15 mouse cellular contexts compared by ENCODE assay signal in genomic region chr2:123275736-123276330, GRCm38 (mm10).
DNase-seq lines count a peak whose midpoint lies in the region; ATAC-seq and TF ChIP-seq lines count a peak whose summit lies in the region.
"Had no signal": no experiment of that assay in that cellular context is flagged by ENCODE, and none has a peak within 500 bp of the region (broad histone marks: within the 10 kb centered on the region; RNA-seq: fewer than 3 reads in every experiment).

No protein-coding gene starts in this region.

- H3K9me3 ChIP-seq in forebrain, embryonic 16.5 days (ENCODE audit: control insufficient read depth, low read length), result no peaks in the 10 kb centered on the region
- H3K9me3 ChIP-seq in forebrain, embryonic 12.5 days, result no peaks in the 10 kb centered on the region
- no peaks in the 10 kb centered on the region for H3K9me3 ChIP-seq in midbrain, embryonic 15.5 days
- H3K9me3 ChIP-seq: liver, embryonic 12.5 days had no signal

- no peak overlapping the region for H3K9ac ChIP-seq in forebrain, embryonic 16.5 days (replicated peaks; ENCODE audit: low read depth, low read length)
- H3K9ac ChIP-seq in forebrain, embryonic 12.5 days, result no peak overlapping the region
- H3K9ac ChIP-seq in midbrain, embryonic 15.5 days, result no peak overlapping the region
- H3K9ac ChIP-seq: liver, embryonic 12.5 days had no signal

- TF ChIP-seq CTCF in layer of hippocampus, adult 2 months (conservative IDR thresholded peaks at IDR 0.05), result no peak

- no peak overlapping the region for H3K4me2 ChIP-seq in forebrain, embryonic 16.5 days (ENCODE audit: low read length)
- no peak overlapping the region for H3K4me2 ChIP-seq in forebrain, embryonic 12.5 days
- no peak overlapping the region for H3K4me2 ChIP-seq in midbrain, embryonic 15.5 days
- H3K4me2 ChIP-seq: liver, embryonic 12.5 days had no signal

- no peaks in the 10 kb centered on the region for H3K4me1 ChIP-seq in forebrain, embryonic 16.5 days (replicated peaks; ENCODE audit: control insufficient read depth, insufficient read depth, low read length)
- H3K4me1 ChIP-seq in forebrain, embryonic 12.5 days, result no peaks in the 10 kb centered on the region
- peaks cover 8% of the 10 kb centered on the region; the same call in 1 of the 2 replicates for H3K4me1 ChIP-seq in midbrain, embryonic 15.5 days
- H3K4me1 ChIP-seq: liver, embryonic 12.5 days had no signal

- DNase-seq in layer of hippocampus, adult 2 months (ENCODE audit: low spot score in 2 of 2), result peak in 1 of 2 experiments; percentile 21
- DNase-seq in layer of hippocampus, postnatal 10 days (ENCODE audit: low spot score in 2 of 2), result no peak
- peak; percentile 33 for DNase-seq in brain, adult 2 months (ENCODE audit: low read depth, low spot score)
- DNase-seq in kidney, adult 8-10 months, result no peak
- no peak for DNase-seq in kidney, postnatal 36 days
- DNase-seq: cerebellum, adult 11 months; kidney, postnatal 25 days; thymus, adult 18-20 months had no signal

- WGBS in forebrain, embryonic 16.5 days, result 63% methylated on average over 6 of the region's 6 CpGs
- 81% methylated on average over 6 of the region's 6 CpGs for WGBS in forebrain, embryonic 12.5 days
- WGBS in midbrain, embryonic 15.5 days, result 47% methylated on average over 6 of the region's 6 CpGs

- H3K27ac ChIP-seq in forebrain, embryonic 16.5 days (ENCODE audit: low read length), result no peak overlapping the region
- H3K27ac ChIP-seq in forebrain, embryonic 12.5 days, result no peak overlapping the region
- H3K27ac ChIP-seq in layer of hippocampus, adult 2 months, result peak overlapping the region; percentile 78
- no peak overlapping the region for H3K27ac ChIP-seq in midbrain, embryonic 15.5 days
- H3K27ac ChIP-seq: liver, embryonic 12.5 days had no signal

- H3K36me3 ChIP-seq in forebrain, embryonic 16.5 days (ENCODE audit: control insufficient read depth, insufficient read depth), result no peaks in the 10 kb centered on the region
- H3K36me3 ChIP-seq in forebrain, embryonic 12.5 days (replicated peaks), result no peaks in the 10 kb centered on the region
- no peaks in the 10 kb centered on the region for H3K36me3 ChIP-seq in midbrain, embryonic 15.5 days (replicated peaks)
- H3K36me3 ChIP-seq: G1E; liver, embryonic 12.5 days had no signal

- H3K4me3 ChIP-seq in forebrain, embryonic 16.5 days (replicated peaks; ENCODE audit: low read length), result no peak overlapping the region
- no peak overlapping the region for H3K4me3 ChIP-seq in forebrain, embryonic 12.5 days (replicated peaks)
- H3K4me3 ChIP-seq in layer of hippocampus, adult 2 months, result no peak overlapping the region
- no peak overlapping the region for H3K4me3 ChIP-seq in midbrain, embryonic 15.5 days
- H3K4me3 ChIP-seq: liver, embryonic 12.5 days had no signal

- no peaks in the 10 kb centered on the region for H3K27me3 ChIP-seq in forebrain, embryonic 16.5 days (replicated peaks; ENCODE audit: control insufficient read depth, insufficient read depth, low read length)
- H3K27me3 ChIP-seq in forebrain, embryonic 12.5 days, result no peaks in the 10 kb centered on the region
- no peaks in the 10 kb centered on the region for H3K27me3 ChIP-seq in midbrain, embryonic 15.5 days (replicated peaks)
- H3K27me3 ChIP-seq: liver, embryonic 12.5 days had no signal

- peak; percentile 28; the same call in 1 of the 2 replicates for ATAC-seq in forebrain, embryonic 16.5 days
- no peak; the same call in 1 of the 2 replicates for ATAC-seq in forebrain, embryonic 12.5 days (ENCODE audit: low FRiP score)
- ATAC-seq in midbrain, embryonic 15.5 days (replicated peaks), result peak; percentile 82
- ATAC-seq: intestine, embryonic 16.5 days; liver, embryonic 12.5 days; lung, postnatal 0 days had no signal
